Mouse (Mus musculus) heart, postnatal 0 days (tissue): ENCODE measurements around the gene Thoc5. TPM values are rescaled to one million over a fixed set of nuclear protein-coding genes. Genes with fewer than 3 reads are reported as not detected.

ENCODE experiments used
- ATAC-seq: fragments of 200-750 bp; cut with Nextera tagmentation; 2 replicates; pipeline ENCODE4 v1.8.0; 2017; ENCODE audit warnings: low read depth, moderate number of reproducible peaks, moderate library complexity; ENCODE audit not compliant: insufficient read depth
- DNase-seq: peaks from one replicate; pipeline ENCODE4 v3.0.0-alpha.2; 2016; ENCODE audit warnings: low spot score
- H3K27ac ChIP-seq: fragments of 300-500 bp; sonication (generic); 2 replicates; pipeline ENCODE4 v1.5.1; 2014; ENCODE audit warnings: low read depth, mild to moderate bottlenecking
- H3K27me3 ChIP-seq: fragments of 300-500 bp; sonication (generic); 2 replicates; pipeline ENCODE4 v1.6.1; 2014; ENCODE audit warnings: low read length, mixed read lengths; ENCODE audit not compliant: control insufficient read depth, insufficient read depth
- H3K36me3 ChIP-seq: fragments of 300-500 bp; sonication (generic); replicated peaks from 2 replicates; pipeline ENCODE4 v1.6.1; 2014; ENCODE audit warnings: low read length, mixed read lengths; ENCODE audit not compliant: control insufficient read depth, insufficient read depth
- H3K4me1 ChIP-seq: fragments of 300-500 bp; sonication (generic); 2 replicates; pipeline ENCODE4 v1.6.1; 2014; ENCODE audit warnings: antibody characterized with exemption; ENCODE audit not compliant: control insufficient read depth, insufficient read depth
- H3K4me2 ChIP-seq: fragments of 300-500 bp; sonication (generic); 2 replicates; pipeline ENCODE4 v1.6.1; 2014; ENCODE audit warnings: low read depth, mild to moderate bottlenecking, low read length, moderate library complexity
- H3K4me3 ChIP-seq: fragments of 300-500 bp; sonication (generic); 2 replicates; pipeline ENCODE4 v1.5.1; 2014; ENCODE audit warnings: low read depth, low read length
- H3K9ac ChIP-seq: fragments of 300-500 bp; sonication (generic); replicated peaks from 2 replicates; pipeline ENCODE4 v1.6.1; 2014; ENCODE audit warnings: low read depth, low read length, mixed read lengths
- H3K9me3 ChIP-seq: fragments of 300-500 bp; sonication (generic); replicated peaks from 2 replicates; pipeline ENCODE4 v1.6.1; 2016; ENCODE audit warnings: low read length; ENCODE audit not compliant: control insufficient read depth
- CTCF ChIP-seq: IDR thresholded peaks from 2 replicates; pipeline ENCODE4 v1.5.1; 2016; ENCODE audit warnings: antibody characterized with exemption, control low read depth, low read depth
- EP300 ChIP-seq: IDR thresholded peaks from 2 replicates; pipeline ENCODE4 v1.6.1; 2016; ENCODE audit warnings: antibody characterized with exemption, low read depth
- WGBS: fragments of 180-500 bp; shearing (Covaris S2); extraction: QIAGEN DNeasy Blood & Tissue Kit; methylation state at CpG from one replicate; pipeline ENCODE4 v1.1.7; 2014; 5-methylcytosine and 5-hydroxymethylcytosine counted together
- polyA plus RNA-seq: library from polyadenylated mRNA; unstranded; fragments of >200 nt; fragmentation: Nextera tagmentation; extraction: Ambion mirVana; gene quantifications from 2 replicates; pipeline ENCODE4 v1.2.1, GENCODE M21; 2015
- total RNA-seq: library from RNA; depleted of rRNA; stranded (reverse); fragments of >200 nt; gene quantifications from 2 replicates; pipeline ENCODE4 v1.2.3, GENCODE M21; 2014; ENCODE audit warnings: low replicate concordance

The Thoc5 gene
- total and polyA plus RNA-seq, 2 experiments from 2014 or later = 11.9 to 16.0 TPM

DNA sequence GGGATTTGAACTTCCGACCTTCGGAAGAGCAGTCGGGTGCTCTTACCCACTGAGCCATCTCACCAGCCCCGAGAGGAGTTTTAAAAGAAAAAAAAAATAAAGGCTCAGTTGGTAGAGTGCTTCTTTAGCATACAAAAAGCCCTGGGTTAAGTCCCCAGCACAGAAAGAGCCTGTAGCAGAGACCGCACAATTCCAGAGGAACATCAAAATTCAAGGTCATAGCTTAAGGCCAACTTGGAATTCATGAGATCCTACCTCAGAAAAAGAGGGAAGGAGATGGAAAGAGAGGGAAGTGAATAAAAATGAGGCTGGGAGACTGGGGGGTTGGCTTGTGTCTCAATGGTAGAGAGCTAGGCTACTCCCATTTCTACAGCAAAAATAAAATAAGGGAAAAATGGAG, 40.9 kb upstream of the Thoc5 start:
- Histone ChIP-seq H3K36me3 (no peaks in the 10 kb centered on the region), H3K27ac (no peak overlapping the region), H3K27me3 (no peaks in the 10 kb centered on the region), H3K9me3 (no peaks in the 10 kb centered on the region), H3K4me1 (no peaks in the 10 kb centered on the region), H3K4me2 (no peak overlapping the region), H3K4me3 (no peak overlapping the region), H3K9ac (no peak overlapping the region)
- 83% methylated on average over 5 of the region's 5 CpGs for WGBS
- TF ChIP-seq EP300 (no peak), CTCF (no peak)
- DNase-seq (no peak), ATAC-seq (no peak)

DNA sequence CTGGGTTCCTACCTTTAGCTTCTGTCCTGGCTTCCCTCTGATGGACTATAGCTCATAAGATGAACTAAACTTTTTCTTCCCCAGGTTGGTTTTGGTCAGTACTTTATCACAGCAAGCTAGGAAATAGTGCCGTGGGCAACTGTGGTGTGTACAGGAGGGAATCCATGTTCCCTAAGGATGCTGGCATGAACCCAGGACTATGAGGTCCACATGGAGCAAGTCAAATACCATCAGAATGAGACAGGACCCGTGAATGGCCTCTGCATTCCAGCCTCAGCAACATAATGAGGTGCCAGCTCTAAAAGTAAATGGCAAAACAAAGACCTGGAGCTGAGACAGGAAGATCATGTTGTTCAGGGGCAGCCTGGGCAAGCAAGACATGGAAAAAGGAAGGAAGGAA, 36.7 kb upstream of the Thoc5 start:
- 12% methylated on average over 2 of the region's 2 CpGs for WGBS
- no peaks in the 10 kb centered on the region for H3K27me3 ChIP-seq
- H3K4me1 ChIP-seq = no peaks in the 10 kb centered on the region
- no peaks in the 10 kb centered on the region for H3K9me3 ChIP-seq
- TF ChIP-seq EP300 (no peak), CTCF (no peak)
- H3K9ac ChIP-seq = no peak overlapping the region
- no peak overlapping the region for H3K4me2 ChIP-seq
- H3K36me3 ChIP-seq = no peaks in the 10 kb centered on the region
- no peak overlapping the region for H3K27ac ChIP-seq
- DNase-seq = no peak
- peak; percentile 33; the same call in 1 of the 2 replicates for ATAC-seq
- no peak overlapping the region for H3K4me3 ChIP-seq

DNA sequence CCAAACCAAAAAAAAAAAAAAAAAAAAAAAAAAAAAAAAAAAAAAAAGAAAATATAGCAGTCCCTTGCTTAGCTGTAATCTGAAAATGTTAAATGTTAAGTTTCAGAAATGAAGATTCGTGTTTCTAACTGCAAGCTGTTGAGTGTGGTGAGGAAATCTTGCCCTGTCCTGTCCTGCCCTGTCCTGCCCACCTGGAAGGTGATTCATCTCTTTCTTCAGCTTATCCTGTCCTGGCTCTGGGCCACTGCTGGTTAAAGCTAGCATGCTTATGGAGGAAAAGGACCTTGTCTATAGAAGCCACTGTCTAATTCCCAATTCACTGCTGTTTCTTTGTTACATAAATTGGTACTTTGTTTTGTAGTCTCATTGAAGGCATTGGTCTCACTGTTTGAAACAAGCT, 34.1 kb upstream of the Thoc5 start:
- Histone ChIP-seq H3K9me3 (no peaks in the 10 kb centered on the region), H3K27me3 (no peaks in the 10 kb centered on the region), H3K4me3 (no peak overlapping the region), H3K36me3 (no peaks in the 10 kb centered on the region), H3K9ac (no peak overlapping the region), H3K4me2 (no peak overlapping the region), H3K4me1 (no peaks in the 10 kb centered on the region), H3K27ac (no peak overlapping the region)
- no peak for TF ChIP-seq EP300
- ATAC-seq (no peak), DNase-seq (no peak)
- WGBS = 58% methylated on average over 1 of the region's 1 CpGs

DNA sequence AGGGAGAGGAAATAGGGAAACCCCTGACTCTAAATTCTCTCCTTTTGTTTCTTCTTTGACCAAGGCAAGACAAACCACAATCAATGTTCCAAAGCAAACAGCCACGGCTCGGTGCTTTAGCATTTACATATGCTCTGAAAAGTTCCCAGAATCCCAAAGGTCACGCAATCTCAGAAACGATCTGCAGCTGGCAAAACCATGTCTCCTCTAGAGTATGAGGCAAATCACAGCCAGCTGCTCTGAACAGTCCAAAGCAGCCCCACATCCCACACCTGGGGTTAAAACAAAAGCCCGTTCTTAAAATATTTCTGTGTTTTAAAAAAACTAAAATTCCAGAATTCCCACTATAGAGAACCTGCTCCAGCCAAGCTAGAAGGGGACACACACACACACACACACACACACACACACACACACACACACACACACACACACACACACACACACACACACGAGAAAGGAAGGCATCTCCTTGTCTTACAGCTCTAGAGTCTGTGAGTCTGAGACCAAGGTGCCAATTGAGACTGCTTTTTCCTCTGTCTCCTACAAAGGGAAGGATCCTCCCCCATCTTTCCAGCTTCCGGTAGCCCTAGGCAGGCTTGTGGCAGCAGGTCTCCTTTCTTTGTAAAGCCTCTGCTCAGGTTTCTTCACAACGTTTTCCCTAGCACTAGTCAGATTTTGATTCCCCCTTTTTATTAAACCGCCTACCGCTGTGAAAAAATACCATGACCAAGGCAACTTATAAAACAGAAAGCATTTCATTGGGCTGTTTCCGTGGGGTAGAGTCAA, 33.1 kb upstream of the Thoc5 start:
- Histone ChIP-seq H3K27me3 (no peaks in the 10 kb centered on the region), H3K27ac (no peak overlapping the region), H3K4me2 (no peak overlapping the region), H3K9me3 (no peaks in the 10 kb centered on the region), H3K4me3 (no peak overlapping the region), H3K9ac (no peak overlapping the region), H3K4me1 (no peaks in the 10 kb centered on the region), H3K36me3 (no peaks in the 10 kb centered on the region)
- 53% methylated on average over 11 of the region's 11 CpGs for WGBS
- ATAC-seq (no peak), DNase-seq (no peak)
- no peak for TF ChIP-seq EP300
- TF ChIP-seq CTCF = no peak

DNA sequence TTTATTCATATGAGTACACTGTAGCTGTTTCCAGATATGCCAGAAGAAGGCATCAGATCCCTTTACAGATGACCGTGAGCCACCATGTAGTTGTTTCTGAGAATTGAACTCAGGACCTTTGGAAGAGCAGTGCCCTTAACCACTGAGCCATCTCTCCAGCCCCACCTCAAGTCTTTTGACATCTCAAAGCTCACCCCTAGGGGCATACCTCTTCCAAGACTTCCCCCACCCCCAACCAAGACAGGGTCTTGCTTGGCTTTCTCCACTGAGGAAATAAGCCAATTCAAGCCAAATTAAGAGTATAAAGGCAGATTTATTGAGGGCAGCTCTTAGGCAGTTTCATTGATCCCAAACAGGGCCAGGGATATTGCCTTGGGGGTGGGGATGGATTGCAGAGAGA, 32.4 kb upstream of the Thoc5 start:
- H3K9me3 ChIP-seq = no peaks in the 10 kb centered on the region
- DNase-seq (no peak), ATAC-seq (no peak)
- H3K4me3 ChIP-seq = no peak overlapping the region
- no peaks in the 10 kb centered on the region for H3K27me3 ChIP-seq
- H3K9ac ChIP-seq = no peak overlapping the region
- H3K4me2 ChIP-seq = no peak overlapping the region
- 76% methylated on average over 1 of the region's 1 CpGs for WGBS
- no peaks in the 10 kb centered on the region for H3K4me1 ChIP-seq
- no peak overlapping the region for H3K27ac ChIP-seq
- no peaks in the 10 kb centered on the region for H3K36me3 ChIP-seq
- no peak for TF ChIP-seq EP300
- no peak for TF ChIP-seq CTCF
